ENCODE assay signal across 8 mouse cellular contexts in the genomic region with DNA sequence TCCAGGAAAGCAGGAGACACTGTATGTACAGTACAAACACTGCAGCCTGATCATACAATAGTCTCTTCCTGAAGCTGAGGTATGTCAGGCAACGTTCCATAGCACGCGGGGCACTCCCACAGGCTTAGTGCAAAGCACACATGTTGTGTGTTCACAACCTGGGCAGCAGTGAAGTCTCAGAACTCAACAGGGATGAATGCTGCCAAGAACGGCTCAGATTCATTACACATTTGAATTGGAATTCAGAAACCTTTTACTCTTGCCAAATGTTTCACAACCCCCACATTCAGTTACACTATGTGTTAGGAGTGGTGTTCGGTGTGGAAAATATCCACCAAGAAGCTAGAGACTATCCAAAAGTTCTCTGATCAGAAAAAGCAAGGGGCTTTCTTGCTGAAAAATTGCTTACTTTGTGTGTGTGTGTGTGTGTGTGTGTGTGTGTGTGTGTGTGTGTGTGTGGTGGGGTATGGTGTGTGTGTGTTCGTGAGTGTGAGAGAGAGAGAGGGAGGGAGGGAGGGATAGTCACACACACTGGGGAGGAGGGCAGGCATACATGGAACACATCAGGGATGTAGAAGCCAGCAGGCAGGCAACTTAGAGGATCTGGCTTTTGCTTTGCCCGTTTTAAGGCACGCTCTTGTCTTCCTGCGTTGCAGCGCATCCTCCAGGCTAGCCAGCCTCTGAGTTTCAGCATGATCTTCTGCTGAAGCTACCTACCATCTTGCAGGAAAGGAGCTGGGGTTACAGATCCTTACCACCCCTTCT. TPM values are rescaled to one million over a fixed set of nuclear protein-coding genes. Genes with fewer than 3 reads are reported as not detected.
DNase-seq lines count a peak whose midpoint lies in the region; ATAC-seq lines count a peak whose summit lies in the region.

No protein-coding gene starts in this region.

- 61% methylated on average over 9 of the region's 10 CpGs for WGBS in embryonic facial prominence, embryonic 13.5 days
- WGBS in hindbrain, embryonic 12.5 days: 86% methylated on average over 9 of the region's 10 CpGs

- H3K4me1 ChIP-seq in embryonic facial prominence, embryonic 13.5 days: peaks cover 28% of the 10 kb centered on the region
- no peaks in the 10 kb centered on the region for H3K4me1 ChIP-seq in hindbrain, embryonic 12.5 days

- H3K27me3 ChIP-seq in embryonic facial prominence, embryonic 13.5 days: no peaks in the 10 kb centered on the region
- H3K27me3 ChIP-seq in hindbrain, embryonic 12.5 days: no peaks in the 10 kb centered on the region

- no peak overlapping the region for H3K4me2 ChIP-seq in embryonic facial prominence, embryonic 13.5 days
- no peak overlapping the region for H3K4me2 ChIP-seq in hindbrain, embryonic 12.5 days (replicated peaks)

- ATAC-seq in embryonic facial prominence, embryonic 13.5 days (ENCODE audit: insufficient number of reproducible peaks, insufficient read depth, low FRiP score, low TSS enrichment, low read depth): peak; percentile 70; the same call in 1 of the 2 replicates
- no peak for ATAC-seq in hindbrain, embryonic 12.5 days (ENCODE audit: low FRiP score)

- H3K27ac ChIP-seq in embryonic facial prominence, embryonic 13.5 days: peak overlapping the region; percentile 83
- H3K27ac ChIP-seq in hindbrain, embryonic 12.5 days: no peak overlapping the region

- no peaks in the 10 kb centered on the region for H3K36me3 ChIP-seq in embryonic facial prominence, embryonic 13.5 days
- no peaks in the 10 kb centered on the region for H3K36me3 ChIP-seq in hindbrain, embryonic 12.5 days

- no peak overlapping the region for H3K4me3 ChIP-seq in embryonic facial prominence, embryonic 13.5 days
- no peak overlapping the region for H3K4me3 ChIP-seq in hindbrain, embryonic 12.5 days

- intact Hi-C loops in heart, postnatal 10 days (cut with DNase I): no loop called here

- no peak overlapping the region for H3K9ac ChIP-seq in embryonic facial prominence, embryonic 13.5 days
- H3K9ac ChIP-seq in hindbrain, embryonic 12.5 days: no peak overlapping the region

- no peaks in the 10 kb centered on the region for H3K9me3 ChIP-seq in embryonic facial prominence, embryonic 13.5 days
- no peaks in the 10 kb centered on the region for H3K9me3 ChIP-seq in hindbrain, embryonic 12.5 days (replicated peaks)

- peak; percentile 28 for DNase-seq in kidney, postnatal 14 days
- no peak for DNase-seq in kidney, postnatal 25 days
- DNase-seq in heart, postnatal 10 days: peak; percentile 73 to 75
- DNase-seq in lung, postnatal 14 days: peak; percentile 57
- no peak for DNase-seq in cerebellum, postnatal 36 days
- no peak for DNase-seq in thymus, postnatal 14 days

RNA-seq across cellular contexts. Expression of a gene that starts 24.2 kb away (rescaled TPM):
- 37.3 and 44.6 TPM in 2 replicates for polyA plus RNA-seq in embryonic facial prominence, embryonic 13.5 days (2015; fragmentation: Nextera tagmentation; extraction: Ambion mirVana)
- total RNA-seq in heart, postnatal 10 days (2021): 10 to 100 TPM; 51.4 to 53.0 TPM
- polyA plus RNA-seq in hindbrain, embryonic 12.5 days (2016; fragmentation: Nextera tagmentation; extraction: Ambion mirVana): 21.4 and 22.0 TPM in 2 replicates

Comparison
In these comparisons a context has a peak if more than half of its experiments do, and no peak if none do; other contexts are left out.
1. DNase-seq: peak in kidney, postnatal 14 days (single experiment), heart, postnatal 10 days (2 of 2) and lung, postnatal 14 days (single experiment); none in kidney, postnatal 25 days (0 of 2), cerebellum, postnatal 36 days (0 of 2) and thymus, postnatal 14 days (single experiment).